ENCODE assay signal across 18 mouse cellular contexts in the genomic region with DNA sequence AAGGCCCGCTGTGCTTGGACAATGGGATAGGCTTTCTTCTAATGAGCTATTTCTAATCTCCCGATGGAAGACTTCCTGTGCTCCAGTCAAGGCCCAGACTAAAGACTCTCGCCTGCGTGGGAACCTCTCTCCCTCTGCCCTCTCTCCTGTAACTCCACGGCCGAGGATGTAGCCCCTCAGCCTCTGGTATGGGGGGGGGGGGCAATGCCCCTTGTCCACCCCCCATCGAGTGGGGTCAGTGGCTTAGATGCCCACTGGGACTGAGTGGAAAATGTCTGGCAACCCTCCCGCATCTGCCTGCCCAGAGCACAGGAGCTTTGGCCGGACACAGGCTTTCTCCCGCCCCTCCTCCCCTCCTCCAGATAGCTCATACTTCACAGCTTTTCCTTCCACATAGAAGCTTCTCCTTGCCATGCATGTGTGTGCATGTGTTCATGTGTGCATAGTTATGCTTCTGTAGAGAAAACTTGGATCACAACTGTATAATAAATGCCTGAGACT. TPM values are rescaled to one million over a fixed set of nuclear protein-coding genes. Genes with fewer than 3 reads are reported as not detected.
DNase-seq lines count a peak whose midpoint lies in the region; ATAC-seq and TF ChIP-seq lines count a peak whose summit lies in the region.
"Had no signal": no experiment of that assay in that cellular context is flagged by ENCODE, and none has a peak within 500 bp of the region (broad histone marks: within the 10 kb centered on the region; RNA-seq: fewer than 3 reads in every experiment).

No protein-coding gene starts in this region.

- no peak overlapping the region for H3K9ac ChIP-seq in forebrain, embryonic 12.5 days
- no peak overlapping the region for H3K9ac ChIP-seq in forebrain, embryonic 16.5 days (replicated peaks; ENCODE audit: low read depth, low read length)
- no peak overlapping the region for H3K9ac ChIP-seq in heart, embryonic 12.5 days
- H3K9ac ChIP-seq in liver, embryonic 11.5 days (ENCODE audit: low read depth, low read length) = no peak overlapping the region
- H3K9ac ChIP-seq: liver, embryonic 15.5 days; neural tube, embryonic 15.5 days had no signal

- no peak overlapping the region for H3K4me2 ChIP-seq in forebrain, embryonic 12.5 days
- H3K4me2 ChIP-seq in forebrain, embryonic 16.5 days (ENCODE audit: low read length) = no peak overlapping the region
- H3K4me2 ChIP-seq in heart, embryonic 12.5 days = peak overlapping the region; percentile 35
- H3K4me2 ChIP-seq in liver, embryonic 11.5 days = no peak overlapping the region
- H3K4me2 ChIP-seq: liver, embryonic 15.5 days; neural tube, embryonic 15.5 days had no signal

- 34% methylated on average over 10 of the region's 10 CpGs for WGBS in forebrain, embryonic 12.5 days
- 23% methylated on average over 10 of the region's 10 CpGs for WGBS in forebrain, embryonic 16.5 days
- 37% methylated on average over 10 of the region's 10 CpGs for WGBS in heart, embryonic 12.5 days
- WGBS in liver, embryonic 11.5 days = 64% methylated on average over 10 of the region's 10 CpGs

- H3K36me3 ChIP-seq in forebrain, embryonic 12.5 days (replicated peaks) = no peaks in the 10 kb centered on the region
- no peaks in the 10 kb centered on the region for H3K36me3 ChIP-seq in forebrain, embryonic 16.5 days (ENCODE audit: control insufficient read depth, insufficient read depth)
- H3K36me3 ChIP-seq in heart, embryonic 12.5 days = no peaks in the 10 kb centered on the region
- no peaks in the 10 kb centered on the region for H3K36me3 ChIP-seq in liver, embryonic 11.5 days (ENCODE audit: control insufficient read depth, insufficient read depth, low read length)
- H3K36me3 ChIP-seq: embryonic facial prominence, embryonic 10.5 days; limb, embryonic 10.5 days; liver, embryonic 15.5 days; neural tube, embryonic 15.5 days had no signal

- H3K4me1 ChIP-seq in forebrain, embryonic 12.5 days = peaks cover 10% of the 10 kb centered on the region
- H3K4me1 ChIP-seq in forebrain, embryonic 16.5 days (replicated peaks; ENCODE audit: control insufficient read depth, insufficient read depth, low read length) = no peaks in the 10 kb centered on the region
- peaks cover 29% of the 10 kb centered on the region for H3K4me1 ChIP-seq in heart, embryonic 12.5 days (replicated peaks)
- H3K4me1 ChIP-seq in liver, embryonic 11.5 days (replicated peaks; ENCODE audit: control insufficient read depth, insufficient read depth, low read length) = no peaks in the 10 kb centered on the region
- H3K4me1 ChIP-seq: neural tube, embryonic 15.5 days had no signal

- H3K27me3 ChIP-seq in forebrain, embryonic 12.5 days = no peaks in the 10 kb centered on the region
- H3K27me3 ChIP-seq in forebrain, embryonic 16.5 days (replicated peaks; ENCODE audit: control insufficient read depth, insufficient read depth, low read length) = no peaks in the 10 kb centered on the region
- H3K27me3 ChIP-seq in heart, embryonic 12.5 days (replicated peaks) = no peaks in the 10 kb centered on the region
- no peaks in the 10 kb centered on the region for H3K27me3 ChIP-seq in liver, embryonic 11.5 days (replicated peaks; ENCODE audit: control insufficient read depth, insufficient read depth, low read length)
- H3K27me3 ChIP-seq: liver, embryonic 15.5 days; neural tube, embryonic 15.5 days had no signal

- TF ChIP-seq CTCF in layer of hippocampus, adult 2 months (conservative IDR thresholded peaks at IDR 0.05) = no peak

- no peak for DNase-seq in layer of hippocampus, adult 2 months (ENCODE audit: low spot score in 2 of 2)
- no peak for DNase-seq in layer of hippocampus, postnatal 25 days (ENCODE audit: extremely low spot score in 1 of 2, low spot score in 1 of 2)
- peak; percentile 43 for DNase-seq in Muller cell, postnatal 12 days (ENCODE audit: inconsistent ontology term)
- DNase-seq in adrenal gland, postnatal 14 days = no peak
- DNase-seq in liver, embryonic 11.5 days (ENCODE audit: low spot score) = no peak
- DNase-seq: adrenal gland, postnatal 25 days; cerebellum, postnatal 25 days; kidney, postnatal 14 days; retina, postnatal 1 day; spleen, adult 18-20 months had no signal

- peak; percentile 55; the same call in 1 of the 2 replicates for ATAC-seq in forebrain, embryonic 12.5 days (ENCODE audit: low FRiP score)
- ATAC-seq in forebrain, embryonic 16.5 days = no peak
- peak; percentile 72; the same call in 1 of the 2 replicates for ATAC-seq in heart, embryonic 12.5 days (ENCODE audit: insufficient number of reproducible peaks, low FRiP score)
- no peak for ATAC-seq in liver, embryonic 11.5 days (replicated peaks; ENCODE audit: low FRiP score)
- ATAC-seq: inflammation-experienced regulatory T-cells, adult 6 months had no signal

- no peaks in the 10 kb centered on the region for H3K9me3 ChIP-seq in forebrain, embryonic 12.5 days
- H3K9me3 ChIP-seq in forebrain, embryonic 16.5 days (ENCODE audit: control insufficient read depth, low read length) = no peaks in the 10 kb centered on the region
- H3K9me3 ChIP-seq in heart, embryonic 12.5 days (replicated peaks) = no peaks in the 10 kb centered on the region
- H3K9me3 ChIP-seq in liver, embryonic 11.5 days (ENCODE audit: control insufficient read depth, low read length) = no peaks in the 10 kb centered on the region
- H3K9me3 ChIP-seq: embryonic facial prominence, embryonic 10.5 days; limb, embryonic 10.5 days; liver, embryonic 15.5 days; neural tube, embryonic 15.5 days had no signal

- H3K4me3 ChIP-seq in forebrain, embryonic 12.5 days (replicated peaks) = no peak overlapping the region
- H3K4me3 ChIP-seq in forebrain, embryonic 16.5 days (replicated peaks; ENCODE audit: low read length) = no peak overlapping the region
- no peak overlapping the region for H3K4me3 ChIP-seq in layer of hippocampus, adult 2 months
- no peak overlapping the region for H3K4me3 ChIP-seq in heart, embryonic 12.5 days
- H3K4me3 ChIP-seq in liver, embryonic 11.5 days (ENCODE audit: low read depth, low read length) = no peak overlapping the region
- H3K4me3 ChIP-seq: embryonic facial prominence, embryonic 10.5 days; limb, embryonic 10.5 days; liver, embryonic 15.5 days; neural tube, embryonic 15.5 days had no signal

- no peak overlapping the region for H3K27ac ChIP-seq in forebrain, embryonic 12.5 days
- H3K27ac ChIP-seq in forebrain, embryonic 16.5 days (ENCODE audit: low read length) = no peak overlapping the region
- peak overlapping the region; percentile 70; the same call in 1 of the 2 replicates for H3K27ac ChIP-seq in layer of hippocampus, adult 2 months
- H3K27ac ChIP-seq in heart, embryonic 12.5 days (ENCODE audit: poor library complexity, severe bottlenecking) = peak overlapping the region; percentile 71
- no peak overlapping the region for H3K27ac ChIP-seq in liver, embryonic 11.5 days (ENCODE audit: low read depth, low read length)
- H3K27ac ChIP-seq: embryonic facial prominence, embryonic 10.5 days; limb, embryonic 10.5 days; liver, embryonic 15.5 days; neural tube, embryonic 15.5 days had no signal

RNA-seq across cellular contexts. Expression of gene Stxbp6, which starts 31.9 kb away (rescaled TPM):
- polyA plus RNA-seq in forebrain, embryonic 12.5 days (2016; fragmentation: Nextera tagmentation; extraction: Ambion mirVana) = 11.8 and 14.6 TPM in 2 replicates
- 13.6 and 13.7 TPM in 2 replicates for polyA plus RNA-seq in forebrain, embryonic 16.5 days (2015; fragmentation: Nextera tagmentation; extraction: Ambion mirVana)
- 100 to 1,000 TPM in 1 of 2 experiments, 10 to 100 TPM in 1; 83.6 to 100 TPM for total RNA-seq in layer of hippocampus, adult 2 months (2021)
- 10 to 100 TPM; 73.5 to 78.3 TPM for total RNA-seq in layer of hippocampus, postnatal 25 days (2021)
- polyA plus RNA-seq in heart, embryonic 12.5 days (2016; fragmentation: Nextera tagmentation; extraction: Ambion mirVana) = 11.6 and 14.4 TPM in 2 replicates
- total RNA-seq in adrenal gland, postnatal 14 days (2021) = 16.9 and 19.4 TPM in 2 replicates
- polyA plus RNA-seq in liver, embryonic 11.5 days (2014; fragmentation: Nextera tagmentation; extraction: Ambion mirVana) = 9.2 and 11.4 TPM in 2 replicates
- polyA plus RNA-seq: inflammation-experienced regulatory T-cells, adult 6 months had no signal

Comparison
In these comparisons a context has a peak if more than half of its experiments do, and no peak if none do; other contexts are left out.
1. ATAC-seq: peak in forebrain, embryonic 12.5 days (single experiment) and heart, embryonic 12.5 days (single experiment); none in forebrain, embryonic 16.5 days (single experiment) and liver, embryonic 11.5 days (single experiment).
2. H3K27ac ChIP-seq: peak in layer of hippocampus, adult 2 months (single experiment) and heart, embryonic 12.5 days (single experiment); none in forebrain, embryonic 12.5 days (single experiment), forebrain, embryonic 16.5 days (single experiment) and liver, embryonic 11.5 days (single experiment).